Comparison of ENCODE assay signal across 11 mouse cellular contexts in the genomic region with DNA sequence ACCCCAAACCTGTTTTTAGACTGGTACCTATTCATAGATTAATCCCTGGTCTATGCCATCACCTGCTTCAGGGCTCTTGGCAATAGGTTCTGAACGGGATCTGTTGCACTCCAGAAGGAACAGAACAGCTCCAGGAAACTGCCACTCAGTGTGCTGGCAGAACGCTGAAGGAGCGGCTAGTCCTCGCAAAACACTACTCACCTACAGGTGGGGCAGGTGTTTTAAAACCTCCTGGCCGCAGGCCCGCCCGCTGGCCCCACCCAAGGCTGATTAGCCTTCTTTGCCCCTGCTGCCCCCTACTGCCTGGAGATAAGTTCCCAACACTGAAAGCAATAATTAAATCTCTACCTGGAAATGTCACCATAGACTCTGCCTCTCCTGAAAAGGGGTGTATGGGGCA. TPM values are rescaled to one million over a fixed set of nuclear protein-coding genes. Genes with fewer than 3 reads are reported as not detected.
A peak's percentile ranks its signal among the peaks of the same experiment; 100 is the strongest.
DNase-seq lines count a peak whose midpoint lies in the region; ATAC-seq and TF ChIP-seq lines count a peak whose summit lies in the region.
"Had no signal": no experiment of that assay in that cellular context is flagged by ENCODE, and none has a peak within 500 bp of the region (broad histone marks: within the 10 kb centered on the region; RNA-seq: fewer than 3 reads in every experiment).

A gene (minus strand): TSS at position 198 of the 400 bp plus-strand sequence.

- intact Hi-C loops in left cerebral cortex, adult 2 months (cut with DNase I): loop anchor here (5.0 kb wide), 2 partner anchors 175 to 235 kb away; no protein-coding TSS in a partner anchor
- intact Hi-C loops in left cerebral cortex, postnatal 10 days (cut with DNase I): loop anchor here (10.0 kb wide), 1 partner anchor 137 kb away; no protein-coding TSS in a partner anchor

- H3K9me3 ChIP-seq in intestine, postnatal 0 days (ENCODE audit: control insufficient read depth): no peaks in the 10 kb centered on the region
- H3K9me3 ChIP-seq: neural tube, embryonic 13.5 days had no signal

- H3K4me2 ChIP-seq in intestine, postnatal 0 days (replicated peaks; ENCODE audit: low read depth): peak within 1 kb of the TSS; percentile 48
- H3K4me2 ChIP-seq: neural tube, embryonic 13.5 days had no signal

- H3K9ac ChIP-seq in intestine, postnatal 0 days (ENCODE audit: low read depth, low read length): no peak within 1 kb of the TSS
- H3K9ac ChIP-seq: neural tube, embryonic 13.5 days had no signal

- CTCF ChIA-PET in Patski (lab: Charles Lee): interaction anchor here (0.8 kb wide), 1 partner anchor 29 kb away, joined by 3 read pairs; no protein-coding TSS in a partner anchor

- H3K36me3 ChIP-seq in intestine, postnatal 0 days (ENCODE audit: control insufficient read depth, insufficient read depth): no peaks in the 10 kb centered on the region
- H3K36me3 ChIP-seq: neural tube, embryonic 13.5 days had no signal

- no peak within 1 kb of the TSS for H3K4me3 ChIP-seq in left cerebral cortex, adult 2 months
- H3K4me3 ChIP-seq in intestine, postnatal 0 days (ENCODE audit: low read depth, low read length): peak within 1 kb of the TSS; percentile 4; the same call in 1 of the 2 replicates
- H3K4me3 ChIP-seq: neural tube, embryonic 13.5 days had no signal

- H3K27me3 ChIP-seq in Patski: no peaks in the 10 kb centered on the region
- no peaks in the 10 kb centered on the region for H3K27me3 ChIP-seq in intestine, postnatal 0 days (replicated peaks; ENCODE audit: control insufficient read depth, insufficient read depth, low read length)
- H3K27me3 ChIP-seq: neural tube, embryonic 13.5 days had no signal

- in situ Hi-C loops in Patski (cut with MboI; ENCODE audit: low pct_unique_long_range_greater_than_20kb): no loop called here

- peak; percentile 25 for TF ChIP-seq CTCF in left cerebral cortex, adult 2 months (IDR thresholded peaks at IDR 0.05)
- peak; percentile 19 for TF ChIP-seq CTCF in Patski (IDR thresholded peaks at IDR 0.05)
- TF ChIP-seq CTCF in intestine, postnatal 0 days (IDR thresholded peaks at IDR 0.05; ENCODE audit: low read depth): peak; percentile 74

- no peak for DNase-seq in left cerebral cortex, adult 2 months (ENCODE audit: extremely low spot score in 1 of 2, low spot score in 2 of 2)
- no peak for DNase-seq in left cerebral cortex, postnatal 10 days (ENCODE audit: extremely low spot score in 1 of 2, low spot score in 2 of 2)
- no peak for DNase-seq in Patski (ENCODE audit: low read depth, low spot score)
- peak; percentile 77 for DNase-seq in lung, postnatal 14 days
- no peak for DNase-seq in yolk sac, embryonic 10.5 days (ENCODE audit: low spot score)
- no peak for DNase-seq in gastrocnemius, adult 8-10 months (ENCODE audit: low spot score in 2 of 2)
- DNase-seq in heart, adult 18-20 months: no peak

- POLR2A ChIA-PET in Patski (lab: Charles Lee): no interaction called here

- no peaks in the 10 kb centered on the region; the same call in 1 of the 2 replicates for H3K4me1 ChIP-seq in intestine, postnatal 0 days (replicated peaks; ENCODE audit: control insufficient read depth, insufficient read depth, low read length)
- H3K4me1 ChIP-seq: neural tube, embryonic 13.5 days had no signal

- H3K27ac ChIP-seq in left cerebral cortex, adult 2 months: no peak within 1 kb of the TSS
- H3K27ac ChIP-seq in intestine, postnatal 0 days (ENCODE audit: low read depth, low read length): peak within 1 kb of the TSS; percentile 62
- H3K27ac ChIP-seq: neural tube, embryonic 13.5 days had no signal

- 14% methylated on average over 7 of the region's 7 CpGs for WGBS in intestine, postnatal 0 days

- ATAC-seq in Patski: no peak
- peak; percentile 63 for ATAC-seq in intestine, postnatal 0 days
- ATAC-seq: inflammation-experienced regulatory T-cells, adult 6 months had no signal

RNA-seq across cellular contexts. Expression of the gene that starts here (rescaled TPM):
- total RNA-seq in left cerebral cortex, adult 2 months (2021): not detected
- under 1 TPM; 0.60 to 0.73 TPM for total RNA-seq in left cerebral cortex, postnatal 10 days (2021)
- 0.06 TPM for polyA plus RNA-seq in Patski (2021)
- 40.1 and 63.8 TPM in 2 replicates for polyA plus RNA-seq in intestine, postnatal 0 days (2015; fragmentation: Nextera tagmentation; extraction: Ambion mirVana)
- total RNA-seq in gastrocnemius, adult 8-10 months (2022): not detected
- 1 to 10 TPM in 1 of 2 experiments, not detected in 1; 1.3 TPM for total RNA-seq in heart, adult 18-20 months (2021)
- total RNA-seq: gastrocnemius, adult 18-20 months had no signal
- polyA plus RNA-seq: inflammation-experienced regulatory T-cells, adult 6 months; neural tube, embryonic 13.5 days had no signal

Comparison
In these comparisons a context has a peak if more than half of its experiments do, and no peak if none do; other contexts are left out.
1. RNA of the gene that starts here (polyA plus RNA-seq): 40.1 to 63.8 TPM in intestine, postnatal 0 days; 0.06 TPM in Patski (single experiment); every median in the first group is over 10 times any median in the second.
2. CTCF ChIP-seq: peak in every context shown above with its lines; median percentile 74 in intestine, postnatal 0 days; 25 in left cerebral cortex, adult 2 months; 19 in Patski.